Mouse (Mus musculus): ENCODE results near the gene 1190007I07Rik.
"Not testable (repeated sequence)": the region's sequence is repeated elsewhere in the genome, so short reads cannot be mapped to it uniquely, and the experiment has no call there.

1190007I07Rik gene

DNA sequence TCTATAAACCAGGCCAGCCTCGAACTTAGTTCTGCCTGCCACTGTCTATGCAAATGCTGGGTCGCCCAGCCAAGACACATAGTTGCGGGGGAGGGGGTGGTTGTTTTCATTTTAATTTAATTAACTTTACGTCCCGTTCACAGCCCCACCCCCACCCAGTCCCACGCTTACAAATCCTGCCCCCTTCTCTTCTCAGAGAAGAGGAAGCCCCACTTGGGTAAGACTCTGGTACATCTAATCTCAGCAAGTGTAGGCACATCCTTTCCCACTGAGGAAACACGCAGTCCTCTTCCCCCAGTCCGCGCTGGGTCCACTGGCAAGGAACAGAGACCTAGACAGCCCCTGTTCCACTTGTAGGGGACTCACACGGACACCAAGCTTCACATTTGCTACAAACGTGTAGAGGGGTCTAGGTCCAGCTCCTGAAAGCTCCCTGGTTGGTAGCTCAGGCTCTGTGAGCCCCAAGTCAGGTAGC, 6.1 kb upstream of the 1190007I07Rik start:
- DNase-seq, result peak; percentile 33

DNA sequence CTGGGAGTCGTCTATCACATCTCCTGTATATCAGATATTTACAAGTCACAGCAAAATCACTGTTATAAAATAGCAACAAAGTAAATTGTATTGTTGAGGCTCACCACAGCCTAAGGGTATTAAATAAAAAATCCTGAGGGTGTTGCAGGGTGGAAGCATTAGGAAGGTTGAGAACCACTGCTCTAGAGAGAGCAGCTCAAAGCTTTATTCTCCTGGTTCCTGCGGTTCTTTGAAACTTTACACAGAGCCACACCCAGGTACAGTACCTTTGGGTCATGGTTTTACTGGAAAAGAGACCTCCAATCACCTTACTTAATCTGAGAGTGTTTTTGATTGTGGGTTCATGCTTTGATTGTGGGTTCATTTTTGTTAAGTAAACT, 515 bp upstream of the 1190007I07Rik start:
- DNase-seq, result not testable (repeated sequence)

DNA sequence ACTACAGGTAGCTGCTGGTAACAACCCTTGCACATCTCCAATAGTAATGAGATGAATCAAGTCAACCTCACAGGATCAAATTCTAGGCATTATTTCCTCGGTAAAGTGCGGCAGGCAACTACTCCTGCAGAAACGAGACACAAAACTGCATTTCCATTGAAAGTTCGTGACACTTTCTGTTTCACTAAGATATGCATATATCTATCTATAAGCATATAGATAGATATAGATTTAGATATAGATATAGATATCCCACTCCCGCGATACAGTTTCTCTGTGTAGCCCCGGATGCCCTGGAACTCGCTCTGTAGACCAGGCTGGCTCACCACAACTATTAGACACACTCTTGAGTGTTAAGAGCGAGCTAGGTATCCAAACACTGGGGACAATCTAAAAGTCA, 793 bp downstream of the 1190007I07Rik start:
- DNase-seq, result no peak

DNA sequence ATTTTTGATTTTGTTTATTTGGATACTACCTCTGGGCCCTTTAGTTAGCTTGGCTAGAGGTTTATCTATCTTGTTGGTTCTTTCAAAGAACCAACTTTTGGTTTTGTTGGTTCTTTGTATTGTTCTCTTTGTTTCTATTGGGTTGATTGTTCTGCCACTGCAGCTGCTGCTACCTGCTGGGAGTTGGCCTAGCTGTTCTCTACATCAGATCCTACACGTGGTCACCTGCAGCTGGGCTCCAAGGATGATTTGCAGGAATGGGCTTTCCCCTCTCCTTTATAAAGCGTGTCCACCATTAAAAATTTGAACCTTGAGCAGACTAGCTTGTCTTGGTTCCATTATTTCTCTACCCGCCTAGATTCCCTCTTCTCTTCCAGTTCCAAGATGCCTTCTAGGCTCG, 28.6 kb downstream of the 1190007I07Rik start:
- not testable (repeated sequence) for DNase-seq

DNA sequence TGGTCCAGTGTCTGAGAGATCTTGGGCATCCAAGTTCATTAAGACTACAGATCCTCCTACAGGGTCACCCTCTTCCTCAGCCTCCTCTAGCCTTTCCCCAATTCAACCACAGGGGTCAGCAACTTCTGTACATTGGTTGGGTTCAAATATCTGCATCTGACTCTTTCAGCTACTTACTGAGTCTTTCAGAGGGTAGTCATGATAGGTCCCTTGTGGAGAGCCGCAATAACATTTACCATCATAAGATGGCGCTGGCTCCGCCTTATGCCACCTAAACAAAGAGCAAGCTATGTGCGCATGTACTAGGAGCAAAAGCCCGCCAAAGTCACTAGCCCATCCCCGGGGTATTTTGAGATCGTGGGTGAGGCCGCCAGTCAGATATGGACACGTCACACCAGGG, 33.4 kb downstream of the 1190007I07Rik start:
- not testable (repeated sequence) for DNase-seq

DNA sequence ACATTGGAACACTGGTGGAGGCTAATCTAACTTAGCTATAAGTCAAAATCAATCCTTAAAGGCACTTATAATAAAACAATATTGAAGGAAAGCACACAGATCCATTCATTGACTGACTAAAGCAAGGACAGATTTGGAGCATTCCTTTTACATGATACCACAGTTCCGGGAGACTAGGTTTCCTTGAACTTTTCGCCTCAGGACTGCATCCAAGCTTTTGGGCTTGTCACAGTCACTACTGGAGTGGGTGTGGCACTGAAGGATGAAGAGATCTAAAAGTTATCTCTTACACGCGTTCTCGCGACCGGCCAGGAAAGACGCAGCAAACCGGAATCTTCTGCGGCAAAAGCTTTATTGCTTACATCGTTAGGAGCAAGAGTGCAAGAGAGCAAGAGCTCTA, 51.9 kb downstream of the 1190007I07Rik start:
- DNase-seq, result not testable (repeated sequence)

All from cerebellum, adult 11-12 months (tissue).